Mouse (Mus musculus) MEL (cell line): ENCODE results near the gene Ofd1.

ENCODE experiments used
- CHD1 ChIP-seq: IDR thresholded peaks from 2 replicates; pipeline ENCODE4 v1.6.1; 2012; ENCODE audit warnings: low read depth, mild to moderate bottlenecking, inconsistent platforms, low read length, improper control_type of control experiment
- CTCF ChIP-seq, 3 experiments: IDR thresholded peaks in 2 of 3; conservative IDR thresholded peaks in 1 of 3; 2 replicates each; pipeline ENCODE4 v1.5.1; 2011 to 2012; ENCODE audit warnings: low read length in 3 of 3, low read depth in 2 of 3, mild to moderate bottlenecking in 2 of 3, improper control_type of control experiment in 1 of 3, inconsistent platforms in 1 of 3, mixed read lengths in 1 of 3, moderate library complexity in 1 of 3; ENCODE audit not compliant: control insufficient read depth in 1 of 3, insufficient read depth in 1 of 3, poor library complexity in 1 of 3, severe bottlenecking in 1 of 3
- GATA1 ChIP-seq: IDR thresholded peaks from 2 replicates; pipeline ENCODE4 v1.6.1; 2011; ENCODE audit warnings: low read depth, low read length, improper control_type of control experiment
- MAFK ChIP-seq: IDR thresholded peaks from 2 replicates; pipeline ENCODE4 v1.6.1; 2011; ENCODE audit warnings: low read depth, mild to moderate bottlenecking, low read length, improper control_type of control experiment, borderline replicate concordance
- POLR2A ChIP-seq, 2 experiments: IDR thresholded peaks; 2 replicates each; pipeline ENCODE4 v1.6.1; 2011 to 2012; ENCODE audit warnings: low read length in 2 of 2, mild to moderate bottlenecking in 2 of 2, control low read depth in 1 of 2, improper control_type of control experiment in 1 of 2, low read depth in 1 of 2, moderate library complexity in 1 of 2; ENCODE audit not compliant: control insufficient read depth in 1 of 2, insufficient read depth in 1 of 2, poor library complexity in 1 of 2
- POLR2AphosphoS5 ChIP-seq: IDR thresholded peaks from 2 replicates; pipeline ENCODE4 v1.6.1; 2012; ENCODE audit warnings: low read depth, borderline replicate concordance, mild to moderate bottlenecking, inconsistent platforms, low read length, moderate library complexity, mixed read lengths
- RAD21 ChIP-seq: IDR thresholded peaks from 2 replicates; pipeline ENCODE4 v1.6.1; 2011; ENCODE audit warnings: mild to moderate bottlenecking, low read depth, low read length, improper control_type of control experiment
- ZKSCAN1 ChIP-seq: IDR thresholded peaks from 2 replicates; pipeline ENCODE4 v1.6.1; 2012; ENCODE audit warnings: low read depth, mild to moderate bottlenecking, inconsistent platforms, low read length, improper control_type of control experiment, moderate library complexity

- TF ChIP-seq GATA1 = no peak
- TF ChIP-seq ZKSCAN1 = no peak
- TF ChIP-seq POLR2A (IDR thresholded peaks at IDR 0.05; ENCODE audit: control insufficient read depth in 1 of 2, insufficient read depth in 1 of 2, low read depth in 1 of 2, low read length in 2 of 2, poor library complexity in 1 of 2) = no peak
- no peak for TF ChIP-seq CTCF (IDR thresholded peaks at IDR 0.05 in 2 of 3, conservative IDR thresholded peaks at IDR 0.05 in 1 of 3; ENCODE audit: control insufficient read depth in 1 of 3, insufficient read depth in 1 of 3, low read depth in 2 of 3, low read length in 3 of 3, poor library complexity in 1 of 3, severe bottlenecking in 1 of 3)
- no peak for TF ChIP-seq RAD21
- no peak for TF ChIP-seq MAFK
- no peak for TF ChIP-seq POLR2AphosphoS5
- TF ChIP-seq CHD1 = no peak
These were observed 32.6 kb downstream of the Ofd1 start for GRCm38 (mm10) chrX:166407865-166408264.
